ENCODE assay signal across 8 mouse cellular contexts in genomic region chr11:50236540-50236936, GRCm38 (mm10). TPM values are rescaled to one million over a fixed set of nuclear protein-coding genes. Genes with fewer than 3 reads are reported as not detected.
DNase-seq lines count a peak whose midpoint lies in the region; ATAC-seq and TF ChIP-seq lines count a peak whose summit lies in the region.

No protein-coding gene starts in this region.

- no peaks in the 10 kb centered on the region for H3K9me3 ChIP-seq in embryonic facial prominence, embryonic 12.5 days
- no peaks in the 10 kb centered on the region for H3K9me3 ChIP-seq in midbrain, postnatal 0 days (ENCODE audit: low read length)

- peak; percentile 54 for DNase-seq in 3T3-L1 (ENCODE audit: low read depth, low spot score)
- DNase-seq in adrenal gland, postnatal 25 days: peak; percentile 93
- DNase-seq in heart, adult 18-20 months: peak; percentile 89 to 93
- DNase-seq in kidney, adult 18-20 months: peak; percentile 92
- peak; percentile 96 for DNase-seq in liver
- DNase-seq in midbrain, postnatal 0 days (ENCODE audit: low spot score): peak; percentile 93
- DNase-seq in spleen, adult 2 months (ENCODE audit: low read depth in 1 of 2, low spot score in 2 of 2): peak; percentile 78 to 91

- WGBS in embryonic facial prominence, embryonic 12.5 days: 0% methylated on average over 24 of the region's 27 CpGs
- under 1% methylated on average over 15 of the region's 27 CpGs for WGBS in midbrain, postnatal 0 days
- WGBS in spleen, adult 2 months: 1% methylated on average over 26 of the region's 27 CpGs

- no peak for TF ChIP-seq POLR2A in spleen, adult 2 months (IDR thresholded peaks at IDR 0.05; ENCODE audit: low read depth, low read length)

- peaks cover 36% of the 10 kb centered on the region for H3K36me3 ChIP-seq in embryonic facial prominence, embryonic 12.5 days
- H3K36me3 ChIP-seq in midbrain, postnatal 0 days (ENCODE audit: insufficient read depth, low read length): peaks cover 34% of the 10 kb centered on the region
- peaks cover 2% of the 10 kb centered on the region; the same call in 1 of the 2 replicates for H3K36me3 ChIP-seq in spleen, adult 2 months (ENCODE audit: control insufficient read depth, insufficient read depth, low read length)

- peak overlapping the region; percentile 52; the same call in 1 of the 2 replicates for H3K9ac ChIP-seq in embryonic facial prominence, embryonic 12.5 days
- peak overlapping the region; percentile 55 for H3K9ac ChIP-seq in midbrain, postnatal 0 days (replicated peaks; ENCODE audit: low read length, poor library complexity, severe bottlenecking)

- peak overlapping the region; percentile 93 for H3K4me2 ChIP-seq in embryonic facial prominence, embryonic 12.5 days (replicated peaks)
- peak overlapping the region; percentile 97 for H3K4me2 ChIP-seq in midbrain, postnatal 0 days (ENCODE audit: low read depth, low read length, poor library complexity, severe bottlenecking)

- no peak overlapping the region for H3K27ac ChIP-seq in embryonic facial prominence, embryonic 12.5 days
- no peak overlapping the region for H3K27ac ChIP-seq in midbrain, postnatal 0 days (ENCODE audit: low read depth, low read length)
- no peak overlapping the region for H3K27ac ChIP-seq in spleen, adult 2 months (ENCODE audit: insufficient read depth, low read length)

- peak overlapping the region; percentile 64 for H3K4me3 ChIP-seq in embryonic facial prominence, embryonic 12.5 days
- H3K4me3 ChIP-seq in midbrain, postnatal 0 days (ENCODE audit: low read depth, low read length): peak overlapping the region; percentile 58
- peak overlapping the region; percentile 85 for H3K4me3 ChIP-seq in spleen, adult 2 months (ENCODE audit: extremely low read depth, insufficient read depth, insufficient read length)

- peaks cover 27% of the 10 kb centered on the region for H3K27me3 ChIP-seq in embryonic facial prominence, embryonic 12.5 days
- H3K27me3 ChIP-seq in midbrain, postnatal 0 days (ENCODE audit: insufficient read depth, low read length): peaks cover 3% of the 10 kb centered on the region; the same call in 1 of the 2 replicates
- no peaks in the 10 kb centered on the region for H3K27me3 ChIP-seq in spleen, adult 2 months (ENCODE audit: control insufficient read depth, insufficient read depth, low read length)

- H3K4me1 ChIP-seq in embryonic facial prominence, embryonic 12.5 days: 0 out of 2 replicates have a peak, but pooled peaks cover 12% of the 10 kb centered on the region
- 0 out of 2 replicates have a peak, but pooled peaks cover 5% of the 10 kb centered on the region for H3K4me1 ChIP-seq in midbrain, postnatal 0 days (ENCODE audit: insufficient read depth, low read length)
- H3K4me1 ChIP-seq in spleen, adult 2 months (ENCODE audit: control insufficient read depth, insufficient read depth, insufficient read length): peaks cover 4% of the 10 kb centered on the region; the same call in 1 of the 2 replicates

- ATAC-seq in embryonic facial prominence, embryonic 12.5 days (ENCODE audit: insufficient number of reproducible peaks, insufficient read depth, low FRiP score, low TSS enrichment): peak; percentile 74
- ATAC-seq in midbrain, postnatal 0 days (ENCODE audit: low FRiP score): peak; percentile 77

- TF ChIP-seq CTCF in midbrain, postnatal 0 days (IDR thresholded peaks at IDR 0.05): peak; percentile 58
- TF ChIP-seq CTCF in spleen, adult 2 months (IDR thresholded peaks at IDR 0.05; ENCODE audit: extremely low read depth, insufficient read depth, insufficient read length, insufficient replicate concordance): no peak; the same call in 1 of the 2 replicates

RNA-seq across cellular contexts. Expression of gene Ltc4s, which starts 1.9 kb away (rescaled TPM):
- 6.2 and 7.5 TPM in 2 replicates for total RNA-seq in adrenal gland, postnatal 25 days (2021)
- polyA plus RNA-seq in embryonic facial prominence, embryonic 12.5 days (2016; fragmentation: Nextera tagmentation; extraction: Ambion mirVana): 0.62 and 0.74 TPM in 2 replicates
- total RNA-seq in heart, adult 18-20 months (2021): 10 to 100 TPM in 1 of 2 experiments, 1 to 10 TPM in 1; 5.9 to 10.2 TPM
- total RNA-seq in midbrain, postnatal 0 days (2014; rRNA removed): 3.5 and 21.3 TPM in 2 replicates
- polyA plus RNA-seq in midbrain, postnatal 0 days (2015; fragmentation: Nextera tagmentation; extraction: Ambion mirVana): 5.3 and 6.0 TPM in 2 replicates
- polyA plus RNA-seq in spleen, adult 2 months (2012; rRNA removed): 44.9 and 53.9 TPM in 2 replicates

RNA-seq across cellular contexts. Expression of gene Mgat4b, which starts 25.8 kb away (rescaled TPM):
- total RNA-seq in adrenal gland, postnatal 25 days (2021): 138 and 161 TPM in 2 replicates
- 38.1 and 40.7 TPM in 2 replicates for polyA plus RNA-seq in embryonic facial prominence, embryonic 12.5 days (2016; fragmentation: Nextera tagmentation; extraction: Ambion mirVana)
- total RNA-seq in heart, adult 18-20 months (2021): 10 to 100 TPM; 70.3 to 79.9 TPM
- total RNA-seq in midbrain, postnatal 0 days (2014; rRNA removed): 115 and 152 TPM in 2 replicates
- polyA plus RNA-seq in midbrain, postnatal 0 days (2015; fragmentation: Nextera tagmentation; extraction: Ambion mirVana): 77.3 and 77.9 TPM in 2 replicates
- 32.6 and 41.5 TPM in 2 replicates for polyA plus RNA-seq in spleen, adult 2 months (2012; rRNA removed)

RNA-seq across cellular contexts. Expression of gene Sqstm1, which starts 25.9 kb away (rescaled TPM):
- total RNA-seq in adrenal gland, postnatal 25 days (2021): 784 and 1,020 TPM in 2 replicates
- polyA plus RNA-seq in embryonic facial prominence, embryonic 12.5 days (2016; fragmentation: Nextera tagmentation; extraction: Ambion mirVana): 187 and 192 TPM in 2 replicates
- 100 to 1,000 TPM; 367 to 455 TPM for total RNA-seq in heart, adult 18-20 months (2021)
- total RNA-seq in midbrain, postnatal 0 days (2014; rRNA removed): 314 and 335 TPM in 2 replicates
- 455 and 484 TPM in 2 replicates for polyA plus RNA-seq in midbrain, postnatal 0 days (2015; fragmentation: Nextera tagmentation; extraction: Ambion mirVana)
- 113 and 117 TPM in 2 replicates for polyA plus RNA-seq in spleen, adult 2 months (2012; rRNA removed)

RNA-seq across cellular contexts. Expression of gene Maml1, which starts 55.6 kb away (rescaled TPM):
- total RNA-seq in adrenal gland, postnatal 25 days (2021): 28.4 and 29.5 TPM in 2 replicates
- 9.2 and 9.7 TPM in 2 replicates for polyA plus RNA-seq in embryonic facial prominence, embryonic 12.5 days (2016; fragmentation: Nextera tagmentation; extraction: Ambion mirVana)
- total RNA-seq in heart, adult 18-20 months (2021): 1 to 10 TPM; 8.8 to 9.6 TPM
- 12.5 and 12.8 TPM in 2 replicates for total RNA-seq in midbrain, postnatal 0 days (2014; rRNA removed)
- polyA plus RNA-seq in midbrain, postnatal 0 days (2015; fragmentation: Nextera tagmentation; extraction: Ambion mirVana): 1.5 and 1.6 TPM in 2 replicates
- polyA plus RNA-seq in spleen, adult 2 months (2012; rRNA removed): 15.0 and 19.3 TPM in 2 replicates
